Mouse (Mus musculus): ENCODE measurements around the gene Abhd12.

Abhd12 gene

DNA sequence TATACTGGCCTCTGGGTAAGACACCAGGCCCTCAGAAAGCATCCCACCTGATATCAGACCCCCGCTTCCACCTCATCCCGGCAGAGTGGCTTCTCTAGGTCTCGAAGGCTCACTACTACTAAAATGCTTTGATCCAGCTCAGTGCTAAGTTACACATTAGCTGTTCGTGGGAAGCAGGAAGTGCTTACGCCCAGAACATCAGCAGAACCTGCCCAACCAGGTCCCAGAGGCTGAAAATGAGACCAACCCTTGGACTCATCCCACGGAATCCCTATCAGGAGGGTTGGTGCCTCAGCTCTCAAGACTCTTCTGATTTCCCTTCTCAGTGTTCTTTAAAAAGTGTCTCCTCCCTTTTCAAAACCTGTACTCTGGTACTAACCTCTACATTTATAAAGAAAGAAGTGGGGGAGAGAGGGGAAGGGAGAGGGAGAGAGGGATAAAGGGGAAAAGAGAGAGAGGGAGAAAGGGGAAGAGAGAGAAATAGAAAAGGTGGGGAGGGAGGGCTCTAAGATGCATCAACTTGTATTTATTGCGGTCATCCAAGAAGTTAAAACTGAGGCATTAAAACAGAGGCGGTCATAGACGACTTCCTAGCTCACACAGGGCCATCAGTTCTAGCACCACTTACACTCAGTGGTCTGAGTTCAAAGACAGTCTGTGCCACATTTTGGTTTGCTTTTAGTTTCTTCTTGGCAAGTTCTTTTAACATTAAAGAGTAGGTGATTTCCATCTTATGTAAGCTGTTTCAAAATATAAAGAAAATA lies 45.6 kb downstream of the Abhd12 start:
- DNase-seq (ENCODE audit: extremely low spot score, low spot score), result no peak

DNA sequence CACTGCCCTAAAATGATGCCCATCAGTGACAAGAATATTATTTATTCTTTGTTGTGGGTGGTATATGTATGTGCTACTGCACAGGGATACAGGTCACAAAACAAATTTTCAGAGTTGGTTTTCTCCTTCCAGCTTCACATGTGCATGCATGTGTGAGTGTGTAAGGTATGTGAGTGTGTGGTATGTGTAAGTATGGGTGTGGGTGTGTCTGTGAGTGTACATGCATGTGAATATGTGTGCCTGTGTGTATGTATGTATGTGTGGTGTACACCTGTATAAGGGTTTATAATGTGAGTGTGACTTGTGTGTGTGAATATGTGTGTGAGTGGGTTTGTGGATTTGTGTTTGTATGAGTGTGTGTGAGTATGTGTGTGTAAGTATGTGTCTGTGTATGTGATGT lies 49.4 kb downstream of the Abhd12 start:
- DNase-seq (ENCODE audit: extremely low spot score, low spot score), result no peak

DNA sequence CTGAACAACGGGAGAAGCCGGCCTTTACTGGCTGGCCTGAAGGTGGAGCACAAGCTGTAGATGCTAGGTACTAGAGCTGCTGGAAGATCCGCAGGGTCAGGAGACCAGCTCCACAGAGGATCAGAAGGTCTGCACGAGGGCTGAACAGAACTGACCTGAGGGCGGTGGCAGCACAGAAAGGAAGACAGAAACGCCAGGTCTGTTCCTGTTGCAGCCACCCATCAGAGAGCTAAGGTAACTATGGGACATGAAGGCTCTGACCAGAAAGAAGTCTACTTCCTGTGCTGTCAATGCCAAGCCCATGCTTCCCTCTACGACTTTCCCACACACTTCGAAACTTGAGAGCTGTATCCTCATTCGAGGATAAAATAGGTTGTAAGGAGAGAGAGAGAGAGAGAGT lies 53.3 kb downstream of the Abhd12 start:
- no peak for DNase-seq (ENCODE audit: extremely low spot score, low spot score)

DNA sequence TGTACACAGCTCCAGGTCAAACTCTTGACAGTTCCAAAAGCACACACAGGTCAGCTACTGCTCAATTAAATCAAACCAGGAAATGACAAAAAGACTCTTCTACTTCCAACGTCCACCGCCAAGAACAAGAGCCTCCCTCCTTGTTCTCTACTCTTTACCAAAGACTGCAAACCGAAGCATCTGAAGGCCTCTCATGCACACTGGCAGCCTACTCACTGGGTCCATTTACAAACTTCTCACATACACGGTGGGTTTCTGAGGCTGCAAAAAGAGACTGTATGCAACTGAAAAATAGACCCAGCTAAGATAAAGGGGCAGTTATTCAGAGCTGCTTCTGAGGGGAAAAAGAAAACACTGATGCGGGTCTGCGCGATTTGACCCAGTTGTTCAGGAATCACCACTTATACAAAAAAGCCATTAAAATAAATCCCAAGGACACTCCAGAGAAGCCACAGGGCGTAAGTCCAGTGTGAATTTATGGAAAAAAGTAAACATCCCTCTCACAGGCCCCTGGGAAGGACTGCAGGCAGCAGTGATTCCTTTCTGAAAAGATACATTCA lies 57.0 kb downstream of the Abhd12 start:
- no peak for DNase-seq (ENCODE audit: extremely low spot score, low spot score)

DNA sequence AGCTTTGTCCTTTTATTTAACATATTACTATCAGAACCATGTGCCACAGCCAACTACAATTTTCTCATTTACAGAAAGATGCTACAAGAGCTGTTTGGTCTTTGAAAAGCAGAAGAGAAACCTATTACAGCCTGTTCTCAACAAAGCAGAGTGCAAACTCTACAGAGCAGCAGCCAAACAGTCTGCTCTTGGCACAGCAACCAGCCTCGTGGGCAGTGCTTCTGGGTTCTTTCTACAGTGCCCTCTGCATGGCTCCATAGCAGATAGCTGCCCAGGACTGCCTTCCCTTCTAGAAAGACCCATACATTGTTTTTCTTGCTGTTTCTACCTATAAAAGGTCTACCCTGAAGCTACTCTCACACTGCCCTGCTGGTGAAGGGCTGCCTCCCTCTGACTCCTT lies 59.7 kb downstream of the Abhd12 start:
- no peak for DNase-seq (ENCODE audit: extremely low spot score, low spot score)

DNA sequence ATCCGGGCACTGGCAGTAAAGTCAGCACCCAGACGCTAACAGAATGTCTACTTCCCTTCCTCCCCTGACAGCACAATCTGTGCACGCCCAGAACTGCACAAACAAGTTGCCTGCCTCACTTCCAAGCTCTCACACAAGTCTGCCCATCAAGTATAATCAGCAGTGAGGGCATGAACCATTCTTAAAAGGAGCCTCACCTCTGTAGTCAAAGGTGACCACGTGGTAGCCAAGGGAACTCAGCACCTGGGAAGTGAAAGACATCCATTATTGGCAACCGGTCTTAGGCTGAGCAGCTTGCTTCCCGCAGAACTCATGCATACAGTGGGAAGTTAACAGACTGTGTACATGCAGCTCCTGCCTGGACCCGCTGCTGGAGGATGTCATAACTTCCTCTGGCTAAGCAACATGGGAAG lies 62.5 kb downstream of the Abhd12 start:
- DNase-seq (ENCODE audit: extremely low spot score, low spot score), result no peak

DNA sequence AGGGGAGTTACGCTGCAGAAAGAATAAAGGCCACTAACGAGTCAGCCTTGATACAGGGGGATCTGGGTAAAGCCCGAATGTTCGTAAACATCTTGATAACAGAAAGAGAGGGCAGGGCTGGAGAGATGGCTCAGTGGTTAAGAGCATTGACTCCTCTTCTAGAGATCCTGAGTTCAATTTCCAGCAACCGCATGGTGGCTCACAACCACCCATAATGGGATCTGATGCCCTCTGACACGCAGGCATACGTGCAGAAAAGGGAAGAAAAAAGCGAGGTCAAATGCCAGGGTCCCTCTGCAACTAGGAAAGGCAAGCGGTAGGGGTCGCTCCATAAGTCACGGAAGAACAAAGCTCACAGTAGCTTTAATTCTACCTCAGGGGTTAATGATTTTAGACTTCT lies 63.4 kb downstream of the Abhd12 start:
- DNase-seq (ENCODE audit: extremely low spot score, low spot score), result no peak

DNA sequence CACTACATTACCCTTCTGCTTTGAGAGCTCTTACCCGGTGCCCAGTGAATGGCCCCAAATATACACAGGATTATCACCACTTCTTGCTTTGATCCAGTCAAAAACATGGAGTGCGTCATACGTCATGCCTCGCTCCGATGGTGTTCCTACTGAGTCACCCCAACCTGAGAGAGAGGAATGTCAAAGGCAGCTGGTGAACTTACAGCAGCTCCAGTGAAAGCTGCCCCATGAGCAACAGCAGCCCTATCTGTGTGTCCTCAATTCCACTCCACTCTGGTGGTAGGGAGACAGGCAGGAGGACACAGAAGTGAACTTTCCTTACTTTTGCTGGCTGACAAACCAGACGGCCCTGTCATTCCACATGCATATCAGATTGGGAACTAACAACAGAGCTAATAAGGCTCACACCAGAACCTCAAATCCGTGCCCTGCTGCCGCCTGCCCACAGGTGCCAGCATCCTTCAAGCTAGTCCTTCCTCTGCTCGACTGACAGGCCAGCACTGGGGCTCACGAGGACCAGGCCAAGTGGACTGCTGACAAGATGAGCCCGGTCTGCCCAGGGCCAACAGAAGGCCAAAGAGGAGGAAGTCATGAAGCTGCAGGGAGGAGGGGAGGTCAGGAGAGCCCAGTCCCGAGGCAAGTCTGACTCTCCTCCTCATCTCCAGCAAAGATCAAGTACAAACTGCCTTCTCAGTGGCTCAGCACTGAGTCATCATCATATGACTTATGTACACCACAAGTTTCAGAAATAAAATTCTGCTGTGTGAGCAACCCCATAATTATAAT lies 64.7 kb downstream of the Abhd12 start:
- no peak for DNase-seq (ENCODE audit: extremely low spot score, low spot score)

DNA sequence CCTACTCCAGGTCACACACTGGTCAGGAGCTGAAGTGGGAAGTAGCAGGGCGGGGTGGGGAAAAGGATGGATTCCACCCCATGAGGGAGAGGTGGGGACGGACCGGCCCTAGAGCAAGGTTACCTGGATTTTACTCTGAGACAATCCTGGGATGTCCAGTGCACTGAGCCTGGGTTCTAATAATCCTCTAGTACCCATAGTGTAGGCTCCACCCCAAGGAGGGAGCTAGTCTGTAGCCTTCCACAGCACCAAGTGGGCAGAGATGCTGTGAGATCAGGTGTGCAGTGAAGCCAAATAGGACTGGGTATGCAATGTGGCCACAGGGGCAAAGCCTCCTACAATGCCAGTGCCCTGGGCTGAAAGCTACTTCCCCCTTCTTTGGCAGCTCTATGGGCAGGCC lies 66.8 kb downstream of the Abhd12 start:
- DNase-seq (ENCODE audit: extremely low spot score, low spot score), result no peak

DNA sequence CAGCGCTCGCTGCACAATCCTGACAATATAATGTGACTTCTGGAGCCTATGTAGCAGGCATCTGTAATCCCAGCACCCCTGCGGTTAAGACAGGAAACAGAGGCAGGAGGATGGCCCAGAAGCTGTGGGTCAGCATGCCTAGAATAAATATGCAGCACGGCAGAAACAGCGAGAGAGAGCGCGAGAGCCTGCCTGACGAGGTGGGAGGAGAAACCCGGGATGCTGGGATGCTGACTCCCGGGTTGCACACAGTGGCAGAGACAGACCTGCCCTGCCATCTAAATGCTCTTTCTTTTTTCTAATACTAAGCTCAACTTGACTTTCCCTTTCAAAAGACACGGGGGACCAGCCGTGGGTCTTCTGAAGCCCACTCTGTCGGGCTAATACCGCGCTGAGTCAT lies 67.6 kb downstream of the Abhd12 start:
- no peak for DNase-seq (ENCODE audit: extremely low spot score, low spot score)

DNA sequence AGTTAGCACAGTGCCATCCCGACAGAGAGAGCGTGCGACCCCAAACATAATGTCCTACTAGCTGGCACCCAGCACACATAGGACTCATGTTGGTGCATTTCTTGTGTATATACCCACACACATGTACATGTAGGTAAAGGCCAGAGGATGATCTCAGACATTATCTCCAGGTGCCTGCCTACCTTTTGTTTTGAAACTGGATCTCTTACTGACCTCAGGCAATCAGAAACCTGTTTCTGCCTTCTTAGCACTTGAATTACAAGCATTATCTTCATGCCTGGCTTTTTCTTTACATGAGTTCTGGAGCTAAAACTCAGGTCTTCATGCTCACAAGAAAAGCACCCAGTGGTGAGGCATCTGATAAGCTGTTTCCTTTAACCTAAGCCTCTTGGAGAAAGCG lies 68.6 kb downstream of the Abhd12 start:
- DNase-seq (ENCODE audit: extremely low spot score, low spot score), result no peak

DNA sequence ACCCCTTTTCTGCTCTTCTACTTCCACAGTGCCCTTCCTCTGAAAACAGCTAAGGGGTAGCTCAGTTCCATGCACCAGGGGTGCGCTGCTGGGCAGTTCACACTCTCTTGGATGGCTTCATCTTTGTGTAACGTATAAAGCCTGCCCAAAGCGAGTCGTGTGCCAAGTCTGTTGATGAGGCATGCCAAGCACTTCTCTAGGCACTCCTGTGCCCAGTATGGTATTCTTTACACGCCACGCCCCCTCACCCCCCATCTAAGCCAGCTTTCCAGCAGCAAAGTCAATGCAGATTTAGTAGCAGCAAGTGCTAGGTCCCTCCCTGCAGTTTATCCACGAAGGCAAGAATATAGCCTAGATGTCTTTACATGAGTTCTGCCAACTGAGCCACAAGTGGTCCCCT lies 69.9 kb downstream of the Abhd12 start:
- no peak for DNase-seq (ENCODE audit: extremely low spot score, low spot score)

DNA sequence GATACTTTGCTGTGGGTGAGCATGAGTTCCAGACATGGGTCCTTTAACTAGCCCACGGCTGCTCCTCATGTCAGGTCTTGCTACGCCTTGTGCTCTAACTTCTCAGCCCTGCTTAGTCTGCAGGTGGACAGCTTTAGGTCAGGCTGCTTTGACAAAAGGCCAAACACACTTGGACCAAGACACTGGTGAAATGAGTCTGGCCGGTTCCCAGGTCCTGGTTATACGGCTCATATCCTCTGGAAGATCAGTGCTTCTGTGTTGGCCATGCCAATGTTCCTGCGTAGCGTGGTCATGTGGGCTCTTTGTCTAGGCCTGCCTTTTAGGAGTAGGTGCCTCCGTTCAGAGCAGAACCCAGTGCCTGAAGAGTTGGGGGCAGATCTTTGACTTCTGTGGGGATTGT lies 72.5 kb downstream of the Abhd12 start:
- no peak for DNase-seq (ENCODE audit: extremely low spot score, low spot score)

DNA sequence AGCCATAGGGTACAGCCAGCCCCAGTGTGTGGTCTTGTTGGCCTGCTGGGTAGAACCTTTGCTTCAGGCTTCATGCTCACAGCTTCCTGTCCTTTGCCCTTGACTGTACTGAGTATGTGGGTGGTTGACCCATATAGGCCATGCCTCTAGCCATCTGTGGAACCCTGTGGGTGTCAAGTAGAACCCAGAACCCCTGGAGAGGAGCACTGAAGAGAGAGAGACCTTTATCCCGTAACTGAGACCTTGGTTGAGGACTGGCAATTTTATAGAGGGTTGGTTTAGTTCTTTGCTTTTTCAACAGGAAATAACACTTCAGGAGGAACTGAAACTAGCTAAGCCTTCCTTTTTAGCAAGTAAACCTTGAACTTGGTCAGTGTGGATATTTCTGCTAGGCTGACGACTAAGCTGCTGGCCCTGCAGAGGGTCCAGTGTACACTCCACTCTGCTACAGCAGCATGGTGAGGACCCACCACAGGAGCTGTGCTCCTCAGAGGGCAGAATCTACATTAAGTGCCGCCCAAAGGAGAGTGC lies 73.6 kb downstream of the Abhd12 start:
- no peak for DNase-seq (ENCODE audit: extremely low spot score, low spot score)

DNA sequence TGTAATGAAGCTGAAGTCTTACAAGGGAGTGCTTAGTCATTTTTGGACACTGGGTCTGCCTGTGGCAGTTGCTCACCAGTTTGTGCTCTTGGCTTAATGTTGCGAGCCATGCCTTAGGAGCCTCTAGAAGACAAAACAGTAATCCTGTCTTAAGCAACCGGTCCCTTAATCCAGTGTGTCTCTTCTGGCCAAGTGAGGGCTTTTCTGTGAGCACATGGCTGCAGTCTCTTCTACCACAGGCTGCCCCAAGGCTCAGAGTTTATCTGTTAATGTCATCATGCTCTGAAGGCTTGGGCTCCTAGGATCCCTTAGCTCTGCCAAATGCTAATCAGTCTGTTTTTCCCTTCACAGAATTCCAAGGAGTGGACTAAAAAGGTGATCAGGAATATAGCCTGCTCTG lies 74.5 kb downstream of the Abhd12 start:
- DNase-seq (ENCODE audit: extremely low spot score, low spot score), result no peak

DNA sequence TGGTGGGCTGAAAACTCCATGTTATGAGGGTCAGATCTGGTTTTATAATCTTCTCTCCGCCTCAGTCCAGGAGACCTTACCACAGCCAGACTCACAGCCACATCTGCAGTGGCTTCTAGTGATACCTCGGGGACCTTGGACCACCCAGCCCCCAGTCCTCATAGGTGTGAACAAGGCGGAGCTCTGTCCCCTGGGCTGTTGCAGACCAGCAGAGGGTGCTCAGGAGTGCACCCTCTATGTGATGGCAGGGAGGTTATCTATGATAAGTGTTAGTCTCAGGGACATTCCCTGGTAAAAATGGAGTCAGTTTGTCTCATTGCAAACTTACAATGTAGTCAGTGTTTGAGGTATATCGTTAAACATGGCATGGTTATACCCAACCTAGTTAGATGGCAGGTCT lies 75.9 kb downstream of the Abhd12 start:
- no peak for DNase-seq (ENCODE audit: extremely low spot score, low spot score)

DNA sequence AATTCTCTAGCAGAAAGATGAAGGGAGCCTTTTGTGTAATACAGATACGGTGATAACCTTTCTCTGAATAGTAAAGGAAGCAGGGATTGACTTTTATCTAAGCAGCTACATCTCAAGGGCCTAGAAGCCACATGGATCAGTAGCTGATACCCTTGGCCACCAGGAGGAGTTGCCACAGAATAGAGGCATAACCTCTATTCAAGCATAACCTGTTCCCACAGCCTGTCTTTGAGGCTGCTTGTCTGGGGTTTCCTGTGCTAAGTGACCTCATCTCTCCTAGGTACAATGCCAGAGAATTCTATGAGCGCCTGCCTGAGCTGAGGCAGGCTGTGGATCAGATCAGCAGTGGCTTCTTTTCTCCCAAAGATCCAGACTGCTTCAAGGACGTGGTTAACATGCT lies 76.4 kb downstream of the Abhd12 start:
- DNase-seq (ENCODE audit: extremely low spot score, low spot score), result no peak

DNA sequence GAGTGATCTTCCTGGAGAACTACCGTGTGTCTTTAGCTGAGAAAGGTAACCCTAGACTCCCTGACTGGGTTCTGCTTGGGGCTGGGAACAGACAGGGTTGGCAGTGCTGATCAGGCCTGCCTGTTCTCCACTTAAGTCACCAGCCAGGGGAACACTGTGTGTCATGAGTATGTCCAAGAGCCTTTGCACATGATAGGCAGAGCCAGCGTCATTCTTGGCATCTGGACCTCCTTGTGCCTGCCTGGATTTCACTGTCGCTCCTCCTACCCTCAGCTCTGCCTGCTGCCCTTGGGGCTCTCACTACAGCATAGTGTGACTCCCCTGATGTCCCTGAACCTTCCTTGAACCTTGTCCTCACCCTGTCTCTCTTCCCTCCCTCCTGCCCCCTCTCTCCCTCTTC lies 78.1 kb downstream of the Abhd12 start:
- no peak for DNase-seq (ENCODE audit: extremely low spot score, low spot score)

DNA sequence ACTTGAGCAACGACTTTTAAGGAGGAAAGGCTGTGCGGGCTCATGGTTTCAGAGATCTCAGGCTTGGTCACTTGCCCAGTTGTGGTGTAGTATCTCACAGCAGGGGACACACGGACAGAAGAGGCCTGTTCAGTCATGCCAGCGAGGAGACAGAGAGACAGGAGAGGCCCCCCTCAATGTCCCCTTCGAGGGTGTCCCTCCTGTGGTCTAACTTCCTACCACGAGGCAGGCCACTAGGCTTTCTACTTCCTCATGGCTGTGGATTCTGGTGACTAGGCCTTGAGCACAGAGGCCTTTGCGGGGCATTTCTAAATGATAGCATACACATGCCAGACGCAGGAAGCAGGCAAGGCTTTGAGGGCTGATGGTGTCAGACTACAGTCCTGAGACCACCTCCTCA lies 81.6 kb downstream of the Abhd12 start:
- no peak for DNase-seq (ENCODE audit: extremely low spot score, low spot score)

DNA sequence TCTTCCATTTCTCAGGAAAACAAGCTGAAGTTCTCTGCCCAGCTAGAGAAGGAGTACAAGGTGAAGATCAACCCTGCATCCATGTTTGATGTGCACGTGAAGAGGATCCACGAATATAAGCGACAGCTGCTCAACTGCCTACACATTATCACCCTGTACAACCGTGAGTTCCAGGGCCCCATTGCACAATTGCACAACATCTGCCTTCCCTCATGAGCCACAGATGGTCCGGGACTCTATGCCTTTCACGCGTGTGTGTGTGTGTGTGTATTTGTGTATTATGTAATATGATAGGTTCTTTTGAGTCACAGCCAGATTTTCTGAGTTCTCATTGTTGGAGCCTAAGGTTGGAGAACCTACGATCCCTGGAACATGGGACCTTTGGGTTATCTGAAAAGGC lies 83.8 kb downstream of the Abhd12 start:
- no peak for DNase-seq (ENCODE audit: extremely low spot score, low spot score)

DNA sequence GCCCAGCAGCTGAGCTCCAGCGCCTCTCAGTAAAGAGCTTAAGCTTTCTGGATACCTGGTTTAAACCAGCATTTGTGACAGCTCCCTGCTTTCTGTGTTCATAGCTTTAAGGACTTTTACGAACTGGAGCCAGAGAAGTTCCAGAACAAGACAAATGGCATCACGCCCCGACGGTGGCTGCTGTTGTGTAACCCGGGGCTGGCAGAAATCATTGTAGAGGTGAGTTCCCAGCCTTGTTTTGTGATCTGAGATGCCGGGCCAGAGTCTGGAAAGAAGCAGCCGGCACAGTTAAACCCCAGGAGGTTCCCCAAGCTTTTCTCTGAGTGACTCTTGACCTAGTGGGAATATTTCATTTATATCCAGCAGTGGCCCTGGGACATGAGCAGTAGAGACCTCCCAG lies 85.8 kb downstream of the Abhd12 start:
- no peak for DNase-seq (ENCODE audit: extremely low spot score, low spot score)

DNA sequence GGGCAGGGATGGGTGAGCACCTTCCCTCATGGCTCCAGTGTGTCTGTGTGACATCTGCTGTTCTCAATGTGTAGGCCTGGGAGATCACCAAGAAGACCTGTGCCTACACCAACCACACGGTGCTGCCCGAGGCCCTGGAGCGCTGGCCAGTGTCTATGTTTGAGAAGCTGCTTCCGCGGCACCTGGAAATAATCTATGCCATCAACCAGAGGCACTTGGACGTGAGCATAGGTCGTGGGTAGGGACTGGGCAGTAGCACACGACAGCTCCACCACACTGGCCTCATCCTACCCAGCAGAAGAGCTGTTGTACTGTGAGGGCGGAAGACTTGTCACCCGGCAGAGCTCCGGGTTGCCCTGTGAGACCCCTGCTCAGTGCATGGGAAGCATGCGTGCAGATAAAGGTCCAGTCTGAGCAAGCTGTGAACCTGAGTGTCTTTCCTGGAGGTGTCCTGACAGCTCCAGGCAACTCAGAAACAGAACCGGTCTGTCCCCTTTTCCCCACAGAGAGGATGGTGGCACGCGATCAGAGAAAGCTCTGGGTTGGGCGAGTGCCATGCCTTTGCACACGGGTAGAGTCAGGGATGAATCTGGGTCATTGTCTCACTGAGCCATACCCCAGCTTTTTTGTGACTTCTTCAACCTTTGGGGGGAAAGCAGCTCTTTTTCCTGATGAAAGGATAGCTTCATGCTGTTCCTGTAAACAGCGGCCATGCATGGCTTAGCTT lies 87.7 kb downstream of the Abhd12 start:
- no peak for DNase-seq (ENCODE audit: extremely low spot score, low spot score)
